Mouse (Mus musculus) MEL (cell line): Measurements from ENCODE around the gene Atoh8. TPM values are rescaled to one million over a fixed set of nuclear protein-coding genes. Genes with fewer than 3 reads are reported as not detected.

Experiments used
- DNase-seq: peaks from one replicate; pipeline ENCODE4 v3.0.0; 2011; ENCODE audit warnings: low read depth, low spot score
- H3K27ac ChIP-seq: 2 replicates; pipeline ENCODE4 v1.5.1; 2012; ENCODE audit warnings: low read depth, mild to moderate bottlenecking, control low read depth, low read length, moderate library complexity; ENCODE audit not compliant: control insufficient read depth
- H3K27me3 ChIP-seq, 2 experiments: fragments of 150-350 bp in 1 of 2; sonication (generic) in 1 of 2; 2 replicates each; pipeline ENCODE4 v1.6.1; 2012; ENCODE audit warnings: low read length in 2 of 2, mild to moderate bottlenecking in 2 of 2, improper control_type of control experiment in 1 of 2, moderate library complexity in 1 of 2; ENCODE audit not compliant: insufficient read depth in 2 of 2, control insufficient read depth in 1 of 2
- H3K36me3 ChIP-seq, 2 experiments: 2 replicates each; pipeline ENCODE4 v1.6.1; 2012 to 2014; ENCODE audit warnings: low read length in 2 of 2, improper control_type of control experiment in 1 of 2, inconsistent platforms in 1 of 2, mild to moderate bottlenecking in 1 of 2; ENCODE audit not compliant: insufficient read depth in 2 of 2, control insufficient read depth in 1 of 2
- H3K4me1 ChIP-seq, 2 experiments: fragments of 150-350 bp in 1 of 2; sonication (generic) in 1 of 2; 2 replicates each; pipeline ENCODE4 v1.6.1; 2012; ENCODE audit warnings: low read length in 2 of 2, improper control_type of control experiment in 1 of 2, mild to moderate bottlenecking in 1 of 2; ENCODE audit not compliant: insufficient read depth in 2 of 2, control insufficient read depth in 1 of 2
- H3K4me3 ChIP-seq, 2 experiments: fragments of 150-350 bp in 1 of 2; sonication (generic) in 1 of 2; 2 replicates each; pipeline ENCODE4 v1.5.1; 2012; ENCODE audit warnings: low read depth in 2 of 2, low read length in 2 of 2, mild to moderate bottlenecking in 2 of 2, moderate library complexity in 2 of 2, control low read depth in 1 of 2, improper control_type of control experiment in 1 of 2; ENCODE audit not compliant: control insufficient read depth in 1 of 2, insufficient read depth in 1 of 2
- H3K79me2 ChIP-seq: 2 replicates; pipeline ENCODE4 v1.6.1; 2012; ENCODE audit warnings: mild to moderate bottlenecking, low read length, moderate library complexity; ENCODE audit not compliant: control insufficient read depth, poor library complexity, insufficient read depth
- H3K9ac ChIP-seq: 2 replicates; pipeline ENCODE4 v1.6.1; 2012; ENCODE audit warnings: low read depth, mild to moderate bottlenecking, control low read depth, low read length, moderate library complexity; ENCODE audit not compliant: control insufficient read depth, poor library complexity, severe bottlenecking
- H3K9me3 ChIP-seq: fragments of 150-350 bp; sonication (generic); replicated peaks from 2 replicates; pipeline ENCODE4 v1.6.1; 2012; ENCODE audit warnings: mild to moderate bottlenecking, low read length, improper control_type of control experiment, moderate library complexity; ENCODE audit not compliant: insufficient read depth
- BHLHE40 ChIP-seq: IDR thresholded peaks from 2 replicates; pipeline ENCODE4 v1.6.1; 2012; ENCODE audit warnings: low read depth, mild to moderate bottlenecking, inconsistent platforms, low read length, improper control_type of control experiment, borderline replicate concordance
- CHD1 ChIP-seq: IDR thresholded peaks from 2 replicates; pipeline ENCODE4 v1.6.1; 2012; ENCODE audit warnings: low read depth, mild to moderate bottlenecking, inconsistent platforms, low read length, improper control_type of control experiment
- CHD2 ChIP-seq: IDR thresholded peaks from 2 replicates; pipeline ENCODE4 v1.6.1; 2011; ENCODE audit warnings: low read length, improper control_type of control experiment
- CTCF ChIP-seq, 3 experiments: IDR thresholded peaks in 2 of 3; conservative IDR thresholded peaks in 1 of 3; 2 replicates each; pipeline ENCODE4 v1.5.1; 2011 to 2012; ENCODE audit warnings: low read length in 3 of 3, low read depth in 2 of 3, mild to moderate bottlenecking in 2 of 3, improper control_type of control experiment in 1 of 3, inconsistent platforms in 1 of 3, mixed read lengths in 1 of 3, moderate library complexity in 1 of 3; ENCODE audit not compliant: control insufficient read depth in 1 of 3, insufficient read depth in 1 of 3, poor library complexity in 1 of 3, severe bottlenecking in 1 of 3
- E2F4 ChIP-seq: IDR thresholded peaks from 2 replicates; pipeline ENCODE4 v1.6.1; 2011; ENCODE audit warnings: low read depth, low read length, improper control_type of control experiment, borderline replicate concordance
- ETS1 ChIP-seq: IDR thresholded peaks from 2 replicates; pipeline ENCODE4 v1.6.1; 2012; ENCODE audit warnings: low read depth, mild to moderate bottlenecking, inconsistent platforms, low read length, improper control_type of control experiment, moderate library complexity
- HCFC1 ChIP-seq: IDR thresholded peaks from 2 replicates; pipeline ENCODE4 v1.6.1; 2012; ENCODE audit warnings: low read depth, mild to moderate bottlenecking, inconsistent platforms, low read length, improper control_type of control experiment, moderate library complexity
- MAFK ChIP-seq: IDR thresholded peaks from 2 replicates; pipeline ENCODE4 v1.6.1; 2011; ENCODE audit warnings: low read depth, mild to moderate bottlenecking, low read length, improper control_type of control experiment, borderline replicate concordance
- MAZ ChIP-seq: IDR thresholded peaks from 2 replicates; pipeline ENCODE4 v1.6.1; 2012; ENCODE audit warnings: low read depth, mild to moderate bottlenecking, inconsistent platforms, low read length, improper control_type of control experiment
- MEF2A ChIP-seq: IDR thresholded peaks from 2 replicates; pipeline ENCODE4 v1.6.1; 2014; ENCODE audit warnings: low read depth, mild to moderate bottlenecking, inconsistent platforms, low read length, improper control_type of control experiment; ENCODE audit not compliant: poor library complexity, insufficient replicate concordance, severe bottlenecking; ENCODE audit errors: extremely low read depth
- MXI1 ChIP-seq: IDR thresholded peaks from 2 replicates; pipeline ENCODE4 v1.6.1; 2011; ENCODE audit warnings: mild to moderate bottlenecking, low read depth, low read length, improper control_type of control experiment
- NELFE ChIP-seq: IDR thresholded peaks from 2 replicates; pipeline ENCODE4 v1.6.1; 2011; ENCODE audit warnings: low read depth, low read length, improper control_type of control experiment
- NRF1 ChIP-seq: IDR thresholded peaks from 2 replicates; pipeline ENCODE4 v1.6.1; 2014; ENCODE audit warnings: low read depth, mild to moderate bottlenecking, inconsistent platforms, low read length, improper control_type of control experiment, moderate library complexity; ENCODE audit not compliant: poor library complexity, insufficient read depth, severe bottlenecking
- POLR2AphosphoS2 ChIP-seq: IDR thresholded peaks from 2 replicates; pipeline ENCODE4 v1.6.1; 2011; ENCODE audit warnings: low read length, improper control_type of control experiment
- RCOR1 ChIP-seq: IDR thresholded peaks from 2 replicates; pipeline ENCODE4 v1.6.1; 2012; ENCODE audit warnings: low read depth, mild to moderate bottlenecking, inconsistent platforms, low read length, improper control_type of control experiment
- SMC3 ChIP-seq: IDR thresholded peaks from 2 replicates; pipeline ENCODE4 v1.6.1; 2011; ENCODE audit warnings: low read depth, low read length, improper control_type of control experiment
- TAL1 ChIP-seq: IDR thresholded peaks from 2 replicates; pipeline ENCODE4 v1.6.1; 2012; ENCODE audit warnings: mild to moderate bottlenecking, inconsistent platforms, low read length, moderate library complexity, mixed read lengths
- TCF12 ChIP-seq: IDR thresholded peaks from 2 replicates; pipeline ENCODE4 v1.6.1; 2014; ENCODE audit warnings: low read depth, mild to moderate bottlenecking, inconsistent platforms, low read length, improper control_type of control experiment, moderate library complexity
- UBTF ChIP-seq: IDR thresholded peaks from 2 replicates; pipeline ENCODE4 v1.6.1; 2012; ENCODE audit warnings: low read depth, mild to moderate bottlenecking, inconsistent platforms, low read length, improper control_type of control experiment, moderate library complexity, borderline replicate concordance; ENCODE audit not compliant: insufficient read depth
- USF1 ChIP-seq: IDR thresholded peaks from 2 replicates; pipeline ENCODE4 v1.6.1; 2014; ENCODE audit warnings: low read depth, mild to moderate bottlenecking, inconsistent platforms, low read length, improper control_type of control experiment, moderate library complexity
- ZNF384 ChIP-seq: IDR thresholded peaks from 2 replicates; pipeline ENCODE4 v1.6.1; 2012; ENCODE audit warnings: low read depth, mild to moderate bottlenecking, inconsistent platforms, low read length, improper control_type of control experiment
- polyA plus RNA-seq, 2 experiments: library from polyadenylated mRNA; stranded (reverse) in 1 of 2; unstranded in 1 of 2; fragments of >175 nt in 1 of 2; fragments of >200 nt in 1 of 2; gene quantifications; 2 replicates each; pipeline versions ENCODE4 v1.2.1 to v1.2.4; 2012; ENCODE audit warnings: low replicate concordance in 2 of 2, low read depth in 1 of 2; ENCODE audit not compliant: insufficient read length in 2 of 2, insufficient read depth in 1 of 2, missing spikeins in 1 of 2
- total RNA-seq: library from RNA; depleted of rRNA; stranded (reverse); fragments of 300-350 nt; gene quantifications from 2 replicates; pipeline ENCODE4 v1.2.3, GENCODE M21; 2012

The Atoh8 gene
- total and polyA plus RNA-seq, 3 experiments: not detected

GRCm38 (mm10) chr6:72189061-72189863 is 46.1 kb downstream of the Atoh8 start:
- TF ChIP-seq E2F4: no peak
- no peak for TF ChIP-seq TAL1
- no peak for TF ChIP-seq HCFC1
- no peak for TF ChIP-seq ETS1
- TF ChIP-seq MXI1: no peak
- TF ChIP-seq USF1: no peak
- no peak for TF ChIP-seq ZNF384
- TF ChIP-seq POLR2AphosphoS2: no peak
- no peak for TF ChIP-seq CHD2
- no peak for TF ChIP-seq RCOR1
- no peak for TF ChIP-seq UBTF
- TF ChIP-seq NRF1: no peak
- no peak for TF ChIP-seq NELFE
- TF ChIP-seq TCF12: no peak
- TF ChIP-seq SMC3: no peak
- no peak for TF ChIP-seq CHD1
- DNase-seq: no peak
- Histone ChIP-seq H3K9me3 (no peaks in the 10 kb centered on the region), H3K79me2 (no peaks in the 10 kb centered on the region), H3K27ac (no peak overlapping the region), H3K27me3 (peaks cover 0 to 2% of the 10 kb centered on the region in 2 experiments; a peak in 2 of 4 replicates), H3K4me1 (0 out of 4 replicates have a peak, but pooled peaks cover 0 to 7% of the 10 kb centered on the region in 2 experiments), H3K9ac (no peak overlapping the region), H3K36me3 (no peaks in the 10 kb centered on the region; a peak in 1 of 4 replicates), H3K4me3 (no peak overlapping the region)

DNA sequence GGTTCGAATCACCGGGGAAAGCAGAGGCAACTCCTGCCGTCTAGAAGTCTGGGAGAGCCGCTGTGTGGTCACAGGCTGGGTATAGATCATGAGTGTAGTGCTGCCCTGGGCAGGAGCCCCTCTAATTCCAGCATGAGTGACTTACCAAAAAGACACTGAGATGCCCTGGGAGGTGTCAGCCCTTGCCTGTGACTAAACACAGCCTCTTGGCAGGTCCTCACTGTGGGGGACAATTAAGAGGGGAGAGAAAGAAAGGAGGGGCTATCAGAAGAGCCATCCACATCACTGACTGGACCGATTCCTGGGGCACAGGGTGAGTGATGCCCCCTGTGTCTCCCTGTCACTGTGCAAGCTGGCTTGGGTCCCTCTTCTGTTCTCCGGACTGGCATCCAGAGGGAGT is 48.6 kb downstream of the Atoh8 start:
- Histone ChIP-seq H3K27ac (no peak overlapping the region), H3K9me3 (no peaks in the 10 kb centered on the region), H3K79me2 (no peaks in the 10 kb centered on the region), H3K36me3 (no peaks in the 10 kb centered on the region; a peak in 1 of 4 replicates)
- no peak for TF ChIP-seq BHLHE40
- TF ChIP-seq MAFK: no peak
- no peak for TF ChIP-seq ZNF384
- TF ChIP-seq POLR2AphosphoS2: no peak
- TF ChIP-seq MAZ: no peak
- TF ChIP-seq NRF1: no peak
- TF ChIP-seq ETS1: no peak
- no peak for TF ChIP-seq MEF2A
- TF ChIP-seq CTCF (IDR thresholded peaks at IDR 0.05 in 2 of 3, conservative IDR thresholded peaks at IDR 0.05 in 1 of 3; ENCODE audit: control insufficient read depth in 1 of 3, insufficient read depth in 1 of 3, low read depth in 2 of 3, low read length in 3 of 3, poor library complexity in 1 of 3, severe bottlenecking in 1 of 3): no peak
- TF ChIP-seq, all 39 proteins: peak for 0
- Histone ChIP-seq H3K27me3 (peaks cover 3 to 5% of the 10 kb centered on the region in 2 experiments; a peak in 2 of 4 replicates), H3K9ac (no peak overlapping the region), H3K4me1 (0 out of 4 replicates have a peak, but pooled peaks cover 0 to 9% of the 10 kb centered on the region in 2 experiments), H3K4me3 (no peak overlapping the region)
- no peak for DNase-seq
